ENCODE assay signal across 24 mouse cellular contexts in the genomic region with DNA sequence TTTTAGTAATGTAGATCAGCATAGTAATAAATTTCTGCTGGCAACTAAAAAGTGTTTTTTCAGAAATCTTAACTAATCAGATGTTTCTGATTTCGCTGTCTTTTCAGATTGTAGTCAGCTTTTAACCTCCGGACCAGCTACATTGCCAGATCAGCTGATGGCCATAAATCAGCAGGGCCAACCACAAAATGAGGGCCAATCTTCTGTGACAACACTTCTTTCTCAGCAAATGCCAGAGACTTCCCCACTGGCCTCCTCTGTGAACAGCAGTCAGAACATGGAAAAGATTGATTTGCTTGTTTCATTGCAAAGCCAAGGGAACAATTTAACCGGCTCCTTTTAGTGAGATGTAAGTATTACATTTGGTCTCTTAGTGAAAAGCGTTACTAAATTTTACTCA. TPM values are rescaled to one million over a fixed set of nuclear protein-coding genes. Genes with fewer than 3 reads are reported as not detected.
DNase-seq lines count a peak whose midpoint lies in the region; TF ChIP-seq lines count a peak whose summit lies in the region.
"Had no signal": no experiment of that assay in that cellular context is flagged by ENCODE, and none has a peak within 500 bp of the region (broad histone marks: within the 10 kb centered on the region; RNA-seq: fewer than 3 reads in every experiment).

No protein-coding gene starts in this region.

- H3K27ac ChIP-seq in heart, embryonic 10.5 days = no peak overlapping the region
- H3K27ac ChIP-seq in kidney, adult 2 months (ENCODE audit: insufficient read depth, low read depth, low read length) = no peak overlapping the region
- no peak overlapping the region for H3K27ac ChIP-seq in cerebellum, adult 2 months (ENCODE audit: insufficient read depth, low read length)
- H3K27ac ChIP-seq: embryonic facial prominence, embryonic 13.5 days; forebrain, embryonic 12.5 days; hindbrain, embryonic 13.5 days; kidney, postnatal 0 days; left cerebral cortex, adult 2 months; limb, embryonic 13.5 days; lung, embryonic 15.5 days; stomach, postnatal 0 days had no signal

- H3K4me3 ChIP-seq in heart, embryonic 10.5 days = no peak overlapping the region
- no peak overlapping the region for H3K4me3 ChIP-seq in kidney, adult 2 months (ENCODE audit: insufficient read depth, low read depth, low read length)
- H3K4me3 ChIP-seq in cerebellum, adult 2 months (replicated peaks; ENCODE audit: insufficient read depth, low read depth, low read length) = no peak overlapping the region
- H3K4me3 ChIP-seq: embryonic facial prominence, embryonic 13.5 days; forebrain, embryonic 12.5 days; hindbrain, embryonic 13.5 days; left cerebral cortex, adult 2 months; limb, embryonic 13.5 days; lung, embryonic 15.5 days had no signal

- H3K9me3 ChIP-seq in heart, embryonic 10.5 days = no peaks in the 10 kb centered on the region
- H3K9me3 ChIP-seq: embryonic facial prominence, embryonic 13.5 days; forebrain, embryonic 12.5 days; hindbrain, embryonic 13.5 days; limb, embryonic 13.5 days; lung, embryonic 15.5 days had no signal

- 80% methylated on average over 4 of the region's 4 CpGs for WGBS in heart, embryonic 10.5 days
- 67% methylated on average over 4 of the region's 4 CpGs for WGBS in kidney, adult 2 months
- WGBS in cerebellum, adult 2 months = 98% methylated on average over 4 of the region's 4 CpGs

- H3K4me1 ChIP-seq in heart, embryonic 10.5 days = 0 out of 2 replicates have a peak, but pooled peaks cover 4% of the 10 kb centered on the region
- H3K4me1 ChIP-seq in kidney, adult 2 months (ENCODE audit: control insufficient read depth, insufficient read depth, low read length) = no peaks in the 10 kb centered on the region
- H3K4me1 ChIP-seq in cerebellum, adult 2 months (ENCODE audit: control insufficient read depth, insufficient read depth, low read length) = no peaks in the 10 kb centered on the region
- H3K4me1 ChIP-seq: embryonic facial prominence, embryonic 13.5 days; forebrain, embryonic 12.5 days; hindbrain, embryonic 13.5 days; limb, embryonic 13.5 days; lung, embryonic 15.5 days had no signal

- no peak for TF ChIP-seq CTCF in kidney, adult 2 months (conservative IDR thresholded peaks at IDR 0.05; ENCODE audit: insufficient read depth, insufficient read length, low read depth, low read length)
- TF ChIP-seq CTCF in cerebellum, adult 2 months (IDR thresholded peaks at IDR 0.05; ENCODE audit: borderline replicate concordance, insufficient read depth, low read depth, low read length) = no peak

- no peak for TF ChIP-seq POLR2A in kidney, adult 2 months (IDR thresholded peaks at IDR 0.05; ENCODE audit: low read depth, low read length)
- TF ChIP-seq POLR2A in cerebellum, adult 2 months (IDR thresholded peaks at IDR 0.05; ENCODE audit: borderline replicate concordance, insufficient read depth, low read length) = no peak

- DNase-seq in heart, embryonic 10.5 days (ENCODE audit: low spot score) = peak; percentile 33
- DNase-seq in heart, postnatal 14 days = no peak
- DNase-seq in kidney, adult 2 months = peak; percentile 49
- no peak for DNase-seq in kidney, postnatal 14 days
- peak; percentile 94 for DNase-seq in adipocyte (ENCODE audit: low spot score)
- DNase-seq in adrenal gland, postnatal 36 days = peak; percentile 53 to 74
- DNase-seq in cerebellum, adult 2 months = no peak
- no peak for DNase-seq in right cerebral cortex, postnatal 10 days (ENCODE audit: low spot score in 2 of 2)
- DNase-seq: cerebellum, adult 11-12 months; cerebellum, postnatal 10 days; forebrain, postnatal 0 days; heart, postnatal 4 days; kidney, adult 11 months; right cerebral cortex, postnatal 4 days; thymus, adult 18-20 months; thymus, postnatal 25 days had no signal

- H3K36me3 ChIP-seq in heart, embryonic 10.5 days = peaks cover 76% of the 10 kb centered on the region
- peaks cover 16% of the 10 kb centered on the region for H3K36me3 ChIP-seq in kidney, adult 2 months (ENCODE audit: control insufficient read depth, insufficient read depth, low read length)

- no peaks in the 10 kb centered on the region for H3K27me3 ChIP-seq in heart, embryonic 10.5 days (ENCODE audit: insufficient read depth, poor library complexity, severe bottlenecking)
- H3K27me3 ChIP-seq in kidney, adult 2 months (replicated peaks; ENCODE audit: control insufficient read depth, insufficient read depth, low read length) = no peaks in the 10 kb centered on the region
- no peaks in the 10 kb centered on the region for H3K27me3 ChIP-seq in cerebellum, adult 2 months (ENCODE audit: control insufficient read depth, insufficient read depth, low read length)
- H3K27me3 ChIP-seq: embryonic facial prominence, embryonic 13.5 days; forebrain, embryonic 12.5 days; hindbrain, embryonic 13.5 days; limb, embryonic 13.5 days; lung, embryonic 15.5 days had no signal

- intact Hi-C loops in heart, postnatal 14 days (cut with DNase I) = no loop called here

RNA-seq across cellular contexts. Expression of gene Nqo1, which starts 32.7 kb away (rescaled TPM):
- 3.9 and 4.5 TPM in 2 replicates for polyA plus RNA-seq in heart, embryonic 10.5 days (2016; fragmentation: Nextera tagmentation; extraction: Ambion mirVana)
- 10 to 100 TPM; 13.6 to 17.3 TPM for total RNA-seq in heart, postnatal 14 days (2021)
- 41.0 and 42.9 TPM in 2 replicates for polyA plus RNA-seq in kidney, adult 2 months (2012; rRNA removed)
- total RNA-seq in adrenal gland, postnatal 36 days (2021) = 1 to 10 TPM; 4.5 to 6.1 TPM
- polyA plus RNA-seq in cerebellum, adult 2 months (2012; rRNA removed) = 7.9 and 10.3 TPM in 2 replicates

RNA-seq across cellular contexts. Expression of gene Nob1, which starts 54.5 kb away (rescaled TPM):
- 57.5 and 80.1 TPM in 2 replicates for polyA plus RNA-seq in heart, embryonic 10.5 days (2016; fragmentation: Nextera tagmentation; extraction: Ambion mirVana)
- total RNA-seq in heart, postnatal 14 days (2021) = 10 to 100 TPM; 20.4 to 25.2 TPM
- 23.1 and 25.6 TPM in 2 replicates for polyA plus RNA-seq in kidney, adult 2 months (2012; rRNA removed)
- total RNA-seq in adrenal gland, postnatal 36 days (2021) = 10 to 100 TPM; 28.5 to 35.5 TPM
- 57.8 and 60.8 TPM in 2 replicates for polyA plus RNA-seq in cerebellum, adult 2 months (2012; rRNA removed)

Comparison
In these comparisons a context has a peak if more than half of its experiments do, and no peak if none do; other contexts are left out.
1. DNase-seq: peak in heart, embryonic 10.5 days (single experiment), kidney, adult 2 months (single experiment), adipocyte (single experiment) and adrenal gland, postnatal 36 days (2 of 2); none in heart, postnatal 14 days (0 of 2), kidney, postnatal 14 days (single experiment), cerebellum, adult 2 months (0 of 2) and right cerebral cortex, postnatal 10 days (0 of 2).